Mouse (Mus musculus) stomach, embryonic 14.5 days (tissue): ENCODE measurements around the gene Gucy2c. TPM values are rescaled to one million over a fixed set of nuclear protein-coding genes. Genes with fewer than 3 reads are reported as not detected.

Source experiments
- ATAC-seq: fragments of 200-750 bp; cut with Nextera tagmentation; 2 replicates; pipeline ENCODE4 v1.8.0; 2017; ENCODE audit warnings: low read depth, moderate TSS enrichment; ENCODE audit not compliant: insufficient number of reproducible peaks, insufficient read depth, low FRiP score
- H3K27ac ChIP-seq: fragments of 300-500 bp; sonication (generic); 2 replicates; pipeline ENCODE4 v1.5.1; 2014; ENCODE audit warnings: mild to moderate bottlenecking, low read length, moderate library complexity, mixed read lengths
- H3K27me3 ChIP-seq: fragments of 300-500 bp; sonication (generic); 2 replicates; pipeline ENCODE4 v1.6.1; 2014; ENCODE audit warnings: low read length, control low read depth, mixed read lengths; ENCODE audit not compliant: control insufficient read depth, insufficient read depth
- H3K36me3 ChIP-seq: fragments of 300-500 bp; sonication (generic); 2 replicates; pipeline ENCODE4 v1.6.1; 2014; ENCODE audit warnings: mild to moderate bottlenecking, control low read depth, low read length, moderate library complexity, mixed read lengths; ENCODE audit not compliant: control insufficient read depth, insufficient read depth
- H3K4me1 ChIP-seq: fragments of 300-500 bp; sonication (generic); 2 replicates; pipeline ENCODE4 v1.6.1; 2014; ENCODE audit warnings: low read length, control low read depth, mixed read lengths; ENCODE audit not compliant: control insufficient read depth, insufficient read depth
- H3K4me2 ChIP-seq: fragments of 300-500 bp; sonication (generic); replicated peaks from 2 replicates; pipeline ENCODE4 v1.6.1; 2014; ENCODE audit warnings: low read depth, low read length, control low read depth
- H3K4me3 ChIP-seq: fragments of 300-500 bp; sonication (generic); 2 replicates; pipeline ENCODE4 v1.5.1; 2014; ENCODE audit warnings: low read depth, low read length, control low read depth
- H3K9ac ChIP-seq: fragments of 300-500 bp; sonication (generic); replicated peaks from 2 replicates; pipeline ENCODE4 v1.6.1; 2014; ENCODE audit warnings: low read depth, mild to moderate bottlenecking, control low read depth, low read length, moderate library complexity, mixed read lengths
- H3K9me3 ChIP-seq: fragments of 300-500 bp; sonication (generic); 2 replicates; pipeline ENCODE4 v1.6.1; 2016; ENCODE audit warnings: low read depth, low read length, control low read depth; ENCODE audit not compliant: control insufficient read depth
- WGBS: fragments of 180-500 bp; shearing (Covaris S2); extraction: QIAGEN DNeasy Blood & Tissue Kit; methylation state at CpG from one replicate; pipeline ENCODE4 v1.1.7; 2014; 5-methylcytosine and 5-hydroxymethylcytosine counted together
- polyA plus RNA-seq: library from polyadenylated mRNA; unstranded; fragments of >200 nt; fragmentation: Nextera tagmentation; extraction: Ambion mirVana; gene quantifications from 2 replicates; pipeline ENCODE4 v1.2.1, GENCODE M21; 2014

The Gucy2c gene
- polyA plus RNA-seq, 1 experiment from 2014 or later = 1.6 TPM

GRCm38 (mm10) chr6:136817549-136817948, 36.0 kb upstream of the Gucy2c start:
- Histone ChIP-seq H3K9ac (no peak overlapping the region), H3K27ac (no peak overlapping the region), H3K4me2 (no peak overlapping the region), H3K36me3 (peaks cover 94% of the 10 kb centered on the region), H3K4me3 (no peak overlapping the region), H3K4me1 (no peaks in the 10 kb centered on the region), H3K9me3 (no peaks in the 10 kb centered on the region), H3K27me3 (no peaks in the 10 kb centered on the region)
- no peak for ATAC-seq
- WGBS = 88% methylated on average over 3 of the region's 3 CpGs

- Histone ChIP-seq H3K36me3 (peaks cover 94% of the 10 kb centered on the region), H3K4me3 (no peak overlapping the region)
- no peak for ATAC-seq
These were observed 35.3 kb upstream of the Gucy2c start for GRCm38 (mm10) chr6:136816826-136817225.

GRCm38 (mm10) chr6:136815381-136815780, 33.8 kb upstream of the Gucy2c start:
- Histone ChIP-seq H3K36me3 (peaks cover 81% of the 10 kb centered on the region), H3K4me3 (no peak overlapping the region), H3K4me2 (no peak overlapping the region), H3K9ac (no peak overlapping the region), H3K27me3 (no peaks in the 10 kb centered on the region), H3K27ac (no peak overlapping the region), H3K9me3 (no peaks in the 10 kb centered on the region), H3K4me1 (no peaks in the 10 kb centered on the region)
- no peak for ATAC-seq
- 92% methylated on average over 7 of the region's 7 CpGs for WGBS

More at GRCm38 (mm10) chr6:136816826-136817225, 35.3 kb upstream of the Gucy2c start:
- Histone ChIP-seq H3K9ac (no peak overlapping the region), H3K27ac (no peak overlapping the region), H3K4me1 (no peaks in the 10 kb centered on the region), H3K4me2 (no peak overlapping the region), H3K27me3 (no peaks in the 10 kb centered on the region), H3K9me3 (no peaks in the 10 kb centered on the region)
- WGBS = 93% methylated on average over 21 of the region's 21 CpGs

- ATAC-seq = no peak
- no peak overlapping the region for H3K27ac ChIP-seq
- H3K36me3 ChIP-seq = peaks cover 59% of the 10 kb centered on the region
- peaks cover 3% of the 10 kb centered on the region; the same call in 1 of the 2 replicates for H3K4me1 ChIP-seq
- H3K9ac ChIP-seq = no peak overlapping the region
- no peak overlapping the region for H3K4me2 ChIP-seq
- H3K9me3 ChIP-seq = no peaks in the 10 kb centered on the region
- WGBS = 38% methylated on average over 4 of the region's 4 CpGs
- H3K4me3 ChIP-seq = no peak overlapping the region
- H3K27me3 ChIP-seq = no peaks in the 10 kb centered on the region
These were observed 31.6 kb upstream of the Gucy2c start for GRCm38 (mm10) chr6:136813117-136813516.

- Histone ChIP-seq H3K9me3 (no peaks in the 10 kb centered on the region), H3K4me2 (0 out of 2 replicates have a peak overlapping the region, but pooled peaks have one; percentile 5), H3K36me3 (peaks cover 40% of the 10 kb centered on the region), H3K27me3 (no peaks in the 10 kb centered on the region), H3K27ac (no peak overlapping the region), H3K9ac (no peak overlapping the region), H3K4me3 (no peak overlapping the region), H3K4me1 (peaks cover 6% of the 10 kb centered on the region; the same call in 1 of the 2 replicates)
- ATAC-seq = no peak
- 87% methylated on average over 10 of the region's 10 CpGs for WGBS
These were observed 29.6 kb upstream of the Gucy2c start for GRCm38 (mm10) chr6:136811196-136811595.

- peaks cover 6% of the 10 kb centered on the region; the same call in 1 of the 2 replicates for H3K4me1 ChIP-seq
- H3K4me2 ChIP-seq = peak overlapping the region; percentile 96
- WGBS = 63% methylated on average over 13 of the region's 13 CpGs
- no peak overlapping the region for H3K9ac ChIP-seq
- H3K27ac ChIP-seq = no peak overlapping the region
- H3K36me3 ChIP-seq = peaks cover 27% of the 10 kb centered on the region
- H3K27me3 ChIP-seq = no peaks in the 10 kb centered on the region
- peak overlapping the region; percentile 64; the same call in 1 of the 2 replicates for H3K4me3 ChIP-seq
- ATAC-seq = no peak
- H3K9me3 ChIP-seq = no peaks in the 10 kb centered on the region
These were observed 28.1 kb upstream of the Gucy2c start for GRCm38 (mm10) chr6:136809673-136810072.

GRCm38 (mm10) chr6:136809077-136809476, 27.5 kb upstream of the Gucy2c start:
- H3K4me3 ChIP-seq = peak overlapping the region; percentile 64
- WGBS = 23% methylated on average over 14 of the region's 14 CpGs
- no peak for ATAC-seq
- peaks cover 6% of the 10 kb centered on the region; the same call in 1 of the 2 replicates for H3K4me1 ChIP-seq
- H3K9me3 ChIP-seq = no peaks in the 10 kb centered on the region
- peaks cover 21% of the 10 kb centered on the region for H3K36me3 ChIP-seq
- H3K27ac ChIP-seq = no peak overlapping the region; the same call in 1 of the 2 replicates
- H3K9ac ChIP-seq = peak overlapping the region; percentile 57
- no peaks in the 10 kb centered on the region for H3K27me3 ChIP-seq
- peak overlapping the region; percentile 96 for H3K4me2 ChIP-seq

- H3K9me3 ChIP-seq = no peaks in the 10 kb centered on the region
- peak; percentile 11; the same call in 1 of the 2 replicates for ATAC-seq
- H3K4me1 ChIP-seq = peaks cover 6% of the 10 kb centered on the region; the same call in 1 of the 2 replicates
- H3K27me3 ChIP-seq = no peaks in the 10 kb centered on the region
- H3K4me2 ChIP-seq = peak overlapping the region; percentile 96
- peak overlapping the region; percentile 64 for H3K4me3 ChIP-seq
- H3K27ac ChIP-seq = peak overlapping the region; percentile 18; the same call in 1 of the 2 replicates
- H3K9ac ChIP-seq = peak overlapping the region; percentile 57
- WGBS = under 1% methylated on average over 28 of the region's 28 CpGs
- H3K36me3 ChIP-seq = peaks cover 16% of the 10 kb centered on the region
These were observed 27.1 kb upstream of the Gucy2c start for GRCm38 (mm10) chr6:136808631-136809046.

DNA sequence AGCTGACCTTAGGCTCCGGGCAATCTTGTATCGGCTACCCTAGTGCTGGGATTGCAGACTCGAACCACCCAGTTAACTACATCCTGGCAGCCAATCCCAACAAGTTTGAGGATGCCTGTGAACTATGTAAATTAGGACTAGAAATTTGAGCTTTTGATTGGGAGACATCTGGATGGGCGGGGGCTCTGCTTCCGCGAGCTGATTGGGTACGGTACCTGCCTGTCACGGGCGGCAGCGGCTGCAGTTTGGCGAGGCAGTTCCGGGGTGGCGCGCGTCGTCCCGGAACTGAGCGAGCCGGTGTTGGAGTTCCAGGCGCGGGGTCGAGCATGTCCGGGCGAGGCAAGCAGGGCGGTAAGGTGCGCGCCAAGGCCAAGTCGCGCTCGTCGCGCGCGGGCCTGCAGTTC, 26.5 kb upstream of the Gucy2c start, which contains the start of gene H2afj:
H2afj (plus strand) TSS at position 231 of the 404 bp plus-strand sequence.
- ATAC-seq = peak; percentile 83
- no peaks in the 10 kb centered on the region for H3K9me3 ChIP-seq
- WGBS = under 1% methylated on average over 34 of the region's 34 CpGs

More for the DNA sequence above, 26.5 kb upstream of the Gucy2c start, which contains the start of gene H2afj:
- peak within 1 kb of the TSS; percentile 96 for H3K4me2 ChIP-seq
- peak within 1 kb of the TSS; percentile 64 for H3K4me3 ChIP-seq
- H3K9ac ChIP-seq = peak within 1 kb of the TSS; percentile 57
- peaks cover 11% of the 10 kb centered on the region for H3K36me3 ChIP-seq
- peak within 1 kb of the TSS; percentile 77; the same call in 1 of the 2 replicates for H3K27ac ChIP-seq
- H3K4me1 ChIP-seq = peaks cover 9% of the 10 kb centered on the region; the same call in 1 of the 2 replicates
- no peaks in the 10 kb centered on the region for H3K27me3 ChIP-seq
